Mouse (Mus musculus) liver, postnatal 0 days (tissue): Measurements from ENCODE around the gene Gm4952. TPM values are rescaled to one million over a fixed set of nuclear protein-coding genes. Genes with fewer than 3 reads are reported as not detected.

ENCODE experiments used
- ATAC-seq: fragments of 200-750 bp; cut with Nextera tagmentation; 2 replicates; pipeline ENCODE4 v1.8.0; 2017; ENCODE audit warnings: mild to moderate bottlenecking, moderate library complexity
- DNase-seq: peaks from one replicate; pipeline ENCODE4 v3.0.0-alpha.2; 2016
- H3K27ac ChIP-seq: fragments of 300-500 bp; sonication (generic); 2 replicates; pipeline ENCODE4 v1.5.1; 2014; ENCODE audit warnings: antibody characterized with exemption, moderate library complexity, mild to moderate bottlenecking, low read depth
- H3K27me3 ChIP-seq: fragments of 300-500 bp; sonication (generic); 2 replicates; pipeline ENCODE4 v1.6.1; 2014; ENCODE audit warnings: low read length, control low read depth, mixed read lengths; ENCODE audit not compliant: insufficient read depth
- H3K36me3 ChIP-seq: fragments of 300-500 bp; sonication (generic); replicated peaks from 2 replicates; pipeline ENCODE4 v1.6.1; 2014; ENCODE audit warnings: mild to moderate bottlenecking, control low read depth, low read length, moderate library complexity, mixed read lengths; ENCODE audit not compliant: insufficient read depth
- H3K4me1 ChIP-seq: fragments of 300-500 bp; sonication (generic); 2 replicates; pipeline ENCODE4 v1.6.1; 2014; ENCODE audit warnings: antibody characterized with exemption, mild to moderate bottlenecking, control low read depth; ENCODE audit not compliant: insufficient read depth
- H3K4me2 ChIP-seq: fragments of 300-500 bp; sonication (generic); 2 replicates; pipeline ENCODE4 v1.6.1; 2014; ENCODE audit warnings: low read depth, mild to moderate bottlenecking, low read length, moderate library complexity, mixed read lengths
- H3K4me3 ChIP-seq: fragments of 300-500 bp; sonication (generic); 2 replicates; pipeline ENCODE4 v1.5.1; 2014; ENCODE audit warnings: low read depth, low read length
- H3K9ac ChIP-seq: fragments of 300-500 bp; sonication (generic); replicated peaks from 2 replicates; pipeline ENCODE4 v1.6.1; 2014; ENCODE audit warnings: mild to moderate bottlenecking, moderate library complexity
- H3K9me3 ChIP-seq: fragments of 300-500 bp; sonication (generic); 2 replicates; pipeline ENCODE4 v1.6.1; 2016; ENCODE audit warnings: mild to moderate bottlenecking, control low read depth, low read length, mixed read lengths
- CTCF ChIP-seq: sonication (generic); IDR thresholded peaks from 2 replicates; pipeline ENCODE4 v1.5.1; 2016; ENCODE audit warnings: antibody characterized with exemption, low read depth
- EP300 ChIP-seq: IDR thresholded peaks from 2 replicates; pipeline ENCODE4 v1.6.1; 2016; ENCODE audit warnings: antibody characterized with exemption, low read depth, mild to moderate bottlenecking
- WGBS: fragments of 180-500 bp; shearing (Covaris S2); extraction: QIAGEN DNeasy Blood & Tissue Kit; methylation state at CpG from one replicate; pipeline ENCODE4 v1.1.7; 2014; ENCODE audit not compliant: insufficient replicate concordance; 5-methylcytosine and 5-hydroxymethylcytosine counted together
- polyA plus RNA-seq: library from polyadenylated mRNA; unstranded; fragments of >200 nt; fragmentation: Nextera tagmentation; extraction: Ambion mirVana; gene quantifications from 2 replicates; pipeline ENCODE4 v1.2.1, GENCODE M21; 2015

The Gm4952 gene
- polyA plus RNA-seq, 1 experiment from 2014 or later: 262 TPM

DNA sequence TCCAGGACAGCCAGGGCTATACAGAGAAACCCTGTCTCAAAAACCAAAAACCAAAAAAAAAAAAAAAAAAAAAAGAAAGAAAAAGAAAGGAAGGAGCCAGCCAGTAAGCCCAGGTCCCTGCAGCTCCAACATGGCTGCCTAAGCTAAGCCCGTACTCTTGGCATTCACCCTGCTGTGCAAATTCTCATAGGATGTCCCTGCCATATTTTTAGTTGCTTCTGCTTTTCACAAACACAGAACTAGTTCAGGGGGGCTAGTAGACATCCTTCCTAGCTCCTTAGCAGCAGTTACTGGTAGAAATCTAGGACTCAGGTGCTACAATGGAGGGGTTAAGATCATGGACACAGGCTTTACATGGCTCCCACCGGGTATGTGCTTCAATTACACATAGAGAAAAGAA, 24.3 kb upstream of the Gm4952 start:
- TF ChIP-seq EP300: no peak
- no peak for TF ChIP-seq CTCF
- Histone ChIP-seq H3K9me3 (no peaks in the 10 kb centered on the region), H3K4me1 (peaks cover 10% of the 10 kb centered on the region), H3K4me3 (peak overlapping the region; percentile 59; the same call in 1 of the 2 replicates), H3K36me3 (peaks cover 20% of the 10 kb centered on the region), H3K4me2 (peak overlapping the region; percentile 64), H3K27ac (peak overlapping the region; percentile 75), H3K9ac (no peak overlapping the region), H3K27me3 (no peaks in the 10 kb centered on the region)
- 71% methylated on average over 2 of the region's 2 CpGs for WGBS
- ATAC-seq (no peak), DNase-seq (no peak)

DNA sequence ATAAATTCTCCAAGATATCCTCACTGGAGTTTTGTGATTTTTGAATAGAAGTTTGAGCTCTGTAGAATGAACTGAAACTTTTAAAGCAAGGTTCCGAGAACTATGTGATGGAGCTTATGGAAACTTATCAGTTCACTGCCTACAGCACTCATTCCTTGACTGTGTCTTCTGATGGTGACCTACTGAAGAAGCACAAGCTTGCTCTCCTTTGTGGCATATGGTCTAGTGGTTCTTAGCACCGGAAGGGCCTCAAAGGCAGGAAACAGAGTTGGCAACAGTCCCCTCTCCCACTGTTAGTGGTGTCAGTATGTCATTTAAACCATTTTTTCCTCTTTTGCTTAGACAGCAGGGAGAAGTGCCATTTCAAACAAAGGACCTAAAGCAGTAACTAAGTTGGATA, 23.1 kb upstream of the Gm4952 start:
- H3K27me3 ChIP-seq: no peaks in the 10 kb centered on the region
- H3K4me2 ChIP-seq: 0 out of 2 replicates have a peak overlapping the region, but pooled peaks have one; percentile 13
- H3K27ac ChIP-seq: no peak overlapping the region
- H3K4me3 ChIP-seq: no peak overlapping the region
- 60% methylated on average over 2 of the region's 2 CpGs for WGBS
- peaks cover 20% of the 10 kb centered on the region for H3K36me3 ChIP-seq
- ATAC-seq (no peak), DNase-seq (no peak)
- no peak overlapping the region for H3K9ac ChIP-seq
- TF ChIP-seq EP300: no peak
- TF ChIP-seq CTCF: no peak
- H3K9me3 ChIP-seq: no peaks in the 10 kb centered on the region
- H3K4me1 ChIP-seq: peaks cover 10% of the 10 kb centered on the region

DNA sequence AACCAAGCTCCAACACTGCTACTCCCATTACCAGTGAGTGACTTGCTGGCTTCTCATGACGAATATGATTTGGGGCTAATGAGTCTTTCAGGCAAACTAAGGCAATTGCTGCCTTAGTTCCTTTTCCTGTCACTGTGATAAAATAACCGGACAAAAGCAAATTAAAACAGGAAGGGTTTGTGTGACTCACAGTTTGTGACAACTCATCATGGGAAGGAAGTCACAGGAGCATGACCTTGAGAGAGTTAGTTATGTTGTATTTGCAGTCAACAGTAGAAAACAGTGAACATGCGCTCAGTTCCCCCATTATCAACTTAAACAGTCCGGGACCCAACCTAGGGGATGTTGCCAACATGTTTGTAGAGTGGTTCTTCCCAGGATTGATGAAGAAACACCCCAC, 14.5 kb upstream of the Gm4952 start:
- WGBS: 40% methylated on average over 4 of the region's 4 CpGs
- peaks cover 46% of the 10 kb centered on the region for H3K36me3 ChIP-seq

DNA sequence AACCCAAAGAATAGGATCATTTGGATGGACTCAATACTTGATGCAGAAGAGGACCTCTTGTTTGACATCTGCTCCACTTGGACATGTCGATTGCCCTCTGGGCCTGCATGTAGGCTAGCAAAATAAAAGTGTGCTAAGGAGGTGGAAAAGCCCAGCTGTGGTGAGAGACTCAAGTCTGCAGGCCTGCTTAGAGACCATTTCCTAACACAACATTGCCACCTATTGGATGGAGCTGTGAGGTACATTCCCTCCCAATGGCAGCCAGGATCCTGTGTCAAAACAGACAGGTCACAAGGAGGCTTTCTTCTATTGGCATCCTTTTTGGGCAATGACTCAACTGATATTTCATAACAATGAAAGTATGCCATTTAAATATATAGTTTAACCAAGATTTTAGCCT, 7.9 kb upstream of the Gm4952 start:
- Histone ChIP-seq H3K4me1 (peaks cover 6% of the 10 kb centered on the region; the same call in 1 of the 2 replicates), H3K4me2 (no peak overlapping the region), H3K9ac (no peak overlapping the region), H3K27me3 (no peaks in the 10 kb centered on the region), H3K27ac (no peak overlapping the region), H3K36me3 (peaks cover 22% of the 10 kb centered on the region), H3K4me3 (no peak overlapping the region), H3K9me3 (no peaks in the 10 kb centered on the region)
- TF ChIP-seq EP300: no peak
- TF ChIP-seq CTCF: peak; percentile 92
- ATAC-seq (peak; percentile 22; the same call in 1 of the 2 replicates), DNase-seq (peak; percentile 65)
- WGBS: 7% methylated on average over 1 of the region's 1 CpGs

More for the DNA sequence above, 14.5 kb upstream of the Gm4952 start:
- Histone ChIP-seq H3K27ac (peak overlapping the region; percentile 74), H3K9ac (no peak overlapping the region), H3K9me3 (no peaks in the 10 kb centered on the region), H3K4me3 (no peak overlapping the region), H3K4me1 (no peaks in the 10 kb centered on the region), H3K27me3 (no peaks in the 10 kb centered on the region), H3K4me2 (no peak overlapping the region)
- DNase-seq (no peak), ATAC-seq (peak; percentile 36)
- no peak for TF ChIP-seq CTCF
- TF ChIP-seq EP300: 0 out of 2 replicates have a peak, but pooled peaks have one; percentile 14

DNA sequence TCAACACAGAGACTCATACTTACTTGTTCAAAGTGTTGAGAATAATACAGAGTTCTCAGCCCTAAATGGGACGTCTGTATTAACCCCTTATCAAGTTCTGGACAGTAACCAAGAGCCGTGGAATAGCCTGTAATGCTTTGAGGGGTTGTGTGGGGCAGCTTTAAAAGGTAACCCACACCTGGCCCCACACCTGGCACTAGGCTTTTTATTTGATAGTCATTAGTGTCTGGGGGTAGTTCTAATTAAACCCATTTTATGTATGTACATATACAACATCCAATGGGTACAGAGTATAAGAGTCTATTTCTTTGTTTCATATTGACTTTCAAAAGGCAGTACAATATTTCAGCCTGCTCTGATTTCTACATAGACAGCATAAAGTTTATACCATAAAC, 4.6 kb upstream of the Gm4952 start:
- Histone ChIP-seq H3K36me3 (no peaks in the 10 kb centered on the region), H3K4me2 (peak overlapping the region; percentile 94; the same call in 1 of the 2 replicates), H3K4me1 (peaks cover 6% of the 10 kb centered on the region; the same call in 1 of the 2 replicates), H3K27me3 (no peaks in the 10 kb centered on the region), H3K27ac (no peak overlapping the region), H3K4me3 (no peak overlapping the region), H3K9ac (no peak overlapping the region), H3K9me3 (no peaks in the 10 kb centered on the region)
- WGBS: 53% methylated on average over 2 of the region's 2 CpGs
- ATAC-seq: no peak
- DNase-seq: no peak
- TF ChIP-seq CTCF: no peak
- TF ChIP-seq EP300: no peak

DNA sequence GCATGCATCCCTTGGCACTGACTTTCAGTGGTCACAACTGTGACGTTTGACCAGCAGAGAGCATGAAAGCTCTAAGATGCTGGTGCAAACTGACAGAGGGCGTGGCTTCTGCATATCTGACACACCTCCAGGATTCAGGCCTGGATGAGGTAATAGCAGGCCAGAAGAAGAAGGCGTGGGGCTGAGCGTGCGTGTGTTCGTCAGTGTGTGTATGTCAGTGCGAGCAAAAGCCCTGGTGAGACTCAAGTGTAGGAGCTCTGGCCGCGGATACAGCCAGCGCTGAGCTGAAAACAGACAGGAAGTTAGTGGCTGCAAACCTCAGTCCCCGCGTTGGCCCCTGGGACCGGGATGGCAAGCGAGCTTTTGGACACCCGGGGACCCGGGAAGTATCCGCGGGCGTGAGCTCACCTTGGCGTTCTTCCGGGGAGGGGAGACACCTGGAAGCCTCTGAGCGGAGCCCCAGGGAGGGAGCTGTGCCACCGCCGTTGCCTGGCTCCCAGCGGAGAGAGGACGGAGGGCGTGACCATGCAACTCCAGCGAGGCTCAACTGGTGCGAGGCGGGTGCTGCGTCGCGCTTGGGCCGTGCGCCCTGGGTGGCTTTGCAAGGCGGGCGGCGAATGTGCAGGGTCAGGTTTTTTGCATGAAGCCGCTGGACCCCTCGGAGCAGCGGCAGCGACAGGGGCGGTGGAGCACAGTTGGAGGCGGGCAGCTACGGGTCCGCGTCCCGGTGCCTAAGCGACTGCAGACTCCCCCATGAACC, 4.1 kb upstream of the Gm4952 start:
- H3K9ac ChIP-seq: peak overlapping the region; percentile 70
- ATAC-seq: peak; percentile 82
- no peak for TF ChIP-seq EP300
- peak; percentile 67 for TF ChIP-seq CTCF
- peak overlapping the region; percentile 77 for H3K27ac ChIP-seq
- H3K36me3 ChIP-seq: no peaks in the 10 kb centered on the region
- H3K27me3 ChIP-seq: no peaks in the 10 kb centered on the region
- no peaks in the 10 kb centered on the region for H3K9me3 ChIP-seq
- peaks cover 6% of the 10 kb centered on the region; the same call in 1 of the 2 replicates for H3K4me1 ChIP-seq
- under 1% methylated on average over 45 of the region's 49 CpGs for WGBS
- peak overlapping the region; percentile 53 for H3K4me3 ChIP-seq
- peak; percentile 70 for DNase-seq
- peak overlapping the region; percentile 94 for H3K4me2 ChIP-seq
